9 mouse cellular contexts compared by ENCODE assay signal in the genomic region with DNA sequence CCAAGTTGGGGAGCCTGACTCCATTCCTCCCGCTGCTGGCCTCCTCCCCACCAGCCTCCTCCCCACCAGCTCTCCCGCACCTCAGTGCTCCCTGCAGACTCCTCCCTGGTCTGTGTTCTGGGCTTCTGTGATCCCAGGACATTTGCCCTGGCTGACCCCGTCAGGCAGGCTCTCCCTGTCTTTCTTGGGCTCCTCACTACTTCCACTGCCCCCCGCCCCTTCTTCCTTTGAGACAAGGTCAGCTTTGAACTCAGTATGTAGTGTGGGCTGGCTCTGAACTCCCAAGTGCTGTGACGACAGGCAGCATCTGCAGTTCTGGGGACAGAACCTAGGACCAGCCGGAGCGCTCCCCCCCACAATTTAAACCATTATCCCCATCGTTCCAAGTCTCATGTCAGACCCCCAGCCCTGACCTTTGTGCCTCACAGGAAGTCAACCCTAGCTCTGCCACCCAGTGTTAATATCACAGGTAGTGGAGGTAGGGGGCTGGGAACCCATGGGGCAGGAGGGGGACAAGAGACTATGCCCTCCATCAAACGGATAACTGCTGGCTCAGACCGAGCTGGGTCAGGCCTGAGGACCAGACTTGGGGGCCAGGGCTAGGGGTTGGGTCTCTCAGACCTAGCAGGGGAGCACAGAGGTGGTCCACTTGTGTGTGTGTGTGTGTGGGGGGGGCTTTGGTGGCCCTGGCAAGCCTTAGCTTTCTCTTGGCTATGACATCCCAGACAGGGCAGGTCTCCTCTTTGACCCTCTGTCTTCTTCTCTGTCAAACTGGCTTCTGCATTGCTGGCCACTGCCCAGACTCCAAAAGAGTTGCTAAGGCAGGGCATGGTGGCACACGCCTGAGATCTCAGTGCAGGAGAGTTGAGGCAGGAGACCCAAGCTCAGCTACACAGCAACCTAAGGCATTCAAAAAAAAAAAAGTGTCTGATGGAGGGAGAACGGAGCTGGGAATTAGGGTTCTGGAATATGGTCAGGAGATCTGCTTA. TPM values are rescaled to one million over a fixed set of nuclear protein-coding genes. Genes with fewer than 3 reads are reported as not detected.
DNase-seq lines count a peak whose midpoint lies in the region; ATAC-seq lines count a peak whose summit lies in the region.
"Had no signal": no experiment of that assay in that cellular context is flagged by ENCODE, and none has a peak within 500 bp of the region (broad histone marks: within the 10 kb centered on the region; RNA-seq: fewer than 3 reads in every experiment).

No protein-coding gene starts in this region.

- peaks cover 9% of the 10 kb centered on the region; the same call in 1 of the 2 replicates for H3K36me3 ChIP-seq in heart, embryonic 10.5 days
- peaks cover 7% of the 10 kb centered on the region; the same call in 1 of the 2 replicates for H3K36me3 ChIP-seq in heart, embryonic 15.5 days
- H3K36me3 ChIP-seq in liver, embryonic 11.5 days (ENCODE audit: control insufficient read depth, insufficient read depth, low read length) = no peaks in the 10 kb centered on the region

- H3K27me3 ChIP-seq in heart, embryonic 10.5 days (ENCODE audit: insufficient read depth, poor library complexity, severe bottlenecking) = peaks cover 49% of the 10 kb centered on the region
- H3K27me3 ChIP-seq in heart, embryonic 15.5 days = no peaks in the 10 kb centered on the region
- H3K27me3 ChIP-seq in liver, embryonic 11.5 days (replicated peaks; ENCODE audit: control insufficient read depth, insufficient read depth, low read length) = peaks cover 9% of the 10 kb centered on the region
- H3K27me3 ChIP-seq: Patski had no signal

- H3K27ac ChIP-seq in heart, embryonic 10.5 days = peak overlapping the region; percentile 86
- H3K27ac ChIP-seq in heart, embryonic 15.5 days = peak overlapping the region; percentile 48
- H3K27ac ChIP-seq in liver, embryonic 11.5 days (ENCODE audit: low read depth, low read length) = peak overlapping the region; percentile 32

- peaks cover 76% of the 10 kb centered on the region for H3K4me1 ChIP-seq in heart, embryonic 10.5 days
- peaks cover 85% of the 10 kb centered on the region for H3K4me1 ChIP-seq in heart, embryonic 15.5 days (replicated peaks)
- H3K4me1 ChIP-seq in liver, embryonic 11.5 days (replicated peaks; ENCODE audit: control insufficient read depth, insufficient read depth, low read length) = peaks cover 50% of the 10 kb centered on the region

- WGBS in heart, embryonic 10.5 days = 42% methylated on average over 12 of the region's 12 CpGs
- WGBS in heart, embryonic 15.5 days = 57% methylated on average over 12 of the region's 12 CpGs
- WGBS in liver, embryonic 11.5 days = 40% methylated on average over 12 of the region's 12 CpGs

- no peaks in the 10 kb centered on the region for H3K9me3 ChIP-seq in heart, embryonic 10.5 days
- no peaks in the 10 kb centered on the region for H3K9me3 ChIP-seq in heart, embryonic 15.5 days (replicated peaks)
- H3K9me3 ChIP-seq in liver, embryonic 11.5 days (ENCODE audit: control insufficient read depth, low read length) = no peaks in the 10 kb centered on the region

- peak overlapping the region; percentile 66 for H3K4me2 ChIP-seq in heart, embryonic 15.5 days
- H3K4me2 ChIP-seq in liver, embryonic 11.5 days = peak overlapping the region; percentile 82

- intact Hi-C loops in heart, postnatal 10 days (cut with DNase I) = no loop called here

- H3K9ac ChIP-seq in heart, embryonic 15.5 days = peak overlapping the region; percentile 41
- H3K9ac ChIP-seq in liver, embryonic 11.5 days (ENCODE audit: low read depth, low read length) = peak overlapping the region; percentile 57

- H3K4me3 ChIP-seq in heart, embryonic 10.5 days = peak overlapping the region; percentile 61
- peak overlapping the region; percentile 34 for H3K4me3 ChIP-seq in heart, embryonic 15.5 days
- peak overlapping the region; percentile 44 for H3K4me3 ChIP-seq in liver, embryonic 11.5 days (ENCODE audit: low read depth, low read length)

- no peak for DNase-seq in heart, embryonic 10.5 days (ENCODE audit: low spot score)
- DNase-seq in heart, postnatal 10 days = no peak
- DNase-seq in cerebellum, adult 9-11 months = peak; percentile 76
- DNase-seq in liver, embryonic 11.5 days (ENCODE audit: low spot score) = no peak
- DNase-seq in c-Kit-positive CD71-positive TER-119-positive erythroid progenitor cells, embryonic 14.5 days (ENCODE audit: low spot score) = no peak
- no peak for DNase-seq in urinary bladder, postnatal 10 days (ENCODE audit: low spot score)

- peak; percentile 7; the same call in 1 of the 2 replicates for ATAC-seq in heart, embryonic 15.5 days (replicated peaks; ENCODE audit: insufficient number of reproducible peaks, insufficient read depth, low FRiP score, low read depth)
- no peak for ATAC-seq in liver, embryonic 11.5 days (replicated peaks; ENCODE audit: low FRiP score)
- no peak for ATAC-seq in megakaryocyte-erythroid progenitor cell, adult 5-6 weeks (replicated peaks; ENCODE audit: low FRiP score, low TSS enrichment, poor library complexity, severe bottlenecking)
- ATAC-seq: Patski had no signal

RNA-seq across cellular contexts. Expression of gene Smim24, which starts 24.7 kb away (rescaled TPM):
- 3.4 and 4.0 TPM in 2 replicates for polyA plus RNA-seq in heart, embryonic 10.5 days (2016; fragmentation: Nextera tagmentation; extraction: Ambion mirVana)
- total RNA-seq in heart, postnatal 10 days (2021) = 1 to 10 TPM; 1.3 to 2.2 TPM
- polyA plus RNA-seq in heart, embryonic 15.5 days (2015; fragmentation: Nextera tagmentation; extraction: Ambion mirVana) = 3.9 and 4.1 TPM in 2 replicates
- 3.8 and 4.5 TPM in 2 replicates for polyA plus RNA-seq in liver, embryonic 11.5 days (2014; fragmentation: Nextera tagmentation; extraction: Ambion mirVana)
- 7.7 and 12.8 TPM in 2 replicates for total RNA-seq in megakaryocyte-erythroid progenitor cell, adult 5-6 weeks (2014; fragmentation: Nextera tagmentation)
- 7.4 and 7.5 TPM in 2 replicates for total RNA-seq in megakaryocyte-erythroid progenitor cell, adult 5-6 weeks (2017)

RNA-seq across cellular contexts. Expression of gene Gm48552, which starts 28.7 kb away (rescaled TPM):
- polyA plus RNA-seq in heart, embryonic 10.5 days (2016; fragmentation: Nextera tagmentation; extraction: Ambion mirVana) = 1.1 and 1.7 TPM in 2 replicates
- under 1 TPM; 0.77 to 0.98 TPM for total RNA-seq in heart, postnatal 10 days (2021)
- 0.84 and 0.91 TPM in 2 replicates for polyA plus RNA-seq in heart, embryonic 15.5 days (2015; fragmentation: Nextera tagmentation; extraction: Ambion mirVana)
- polyA plus RNA-seq in liver, embryonic 11.5 days (2014; fragmentation: Nextera tagmentation; extraction: Ambion mirVana) = 0.62 and 0.67 TPM in 2 replicates
- total RNA-seq in megakaryocyte-erythroid progenitor cell, adult 5-6 weeks (2014; fragmentation: Nextera tagmentation) = 4.0 TPM in 1 of 2 replicates, not detected in the other
- not detected in 2 replicates for total RNA-seq in megakaryocyte-erythroid progenitor cell, adult 5-6 weeks (2017)

RNA-seq across cellular contexts. Expression of gene Gm48551, which starts 33.3 kb away (rescaled TPM):
- 2.2 and 3.1 TPM in 2 replicates for polyA plus RNA-seq in heart, embryonic 10.5 days (2016; fragmentation: Nextera tagmentation; extraction: Ambion mirVana)
- total RNA-seq in heart, postnatal 10 days (2021) = under 1 TPM; 0.74 to 0.87 TPM
- 2.2 and 2.3 TPM in 2 replicates for polyA plus RNA-seq in heart, embryonic 15.5 days (2015; fragmentation: Nextera tagmentation; extraction: Ambion mirVana)
- polyA plus RNA-seq in liver, embryonic 11.5 days (2014; fragmentation: Nextera tagmentation; extraction: Ambion mirVana) = 1.3 and 1.9 TPM in 2 replicates
- 1.2 and 6.3 TPM in 2 replicates for total RNA-seq in megakaryocyte-erythroid progenitor cell, adult 5-6 weeks (2014; fragmentation: Nextera tagmentation)
- 0.11 and 2.6 TPM in 2 replicates for total RNA-seq in megakaryocyte-erythroid progenitor cell, adult 5-6 weeks (2017)

RNA-seq across cellular contexts. Expression of gene Dohh, which starts 33.3 kb away (rescaled TPM):
- 100 and 105 TPM in 2 replicates for polyA plus RNA-seq in heart, embryonic 10.5 days (2016; fragmentation: Nextera tagmentation; extraction: Ambion mirVana)
- 10 to 100 TPM; 53.2 to 57.5 TPM for total RNA-seq in heart, postnatal 10 days (2021)
- 65.2 and 79.9 TPM in 2 replicates for polyA plus RNA-seq in heart, embryonic 15.5 days (2015; fragmentation: Nextera tagmentation; extraction: Ambion mirVana)
- polyA plus RNA-seq in liver, embryonic 11.5 days (2014; fragmentation: Nextera tagmentation; extraction: Ambion mirVana) = 97.4 and 99.3 TPM in 2 replicates
- total RNA-seq in megakaryocyte-erythroid progenitor cell, adult 5-6 weeks (2014; fragmentation: Nextera tagmentation) = 12.3 and 31.4 TPM in 2 replicates
- total RNA-seq in megakaryocyte-erythroid progenitor cell, adult 5-6 weeks (2017) = 31.2 and 37.8 TPM in 2 replicates

RNA-seq across cellular contexts. Expression of gene Nfic, which starts 37.9 kb away (rescaled TPM):
- polyA plus RNA-seq in heart, embryonic 10.5 days (2016; fragmentation: Nextera tagmentation; extraction: Ambion mirVana) = 23.0 and 24.3 TPM in 2 replicates
- 100 to 1,000 TPM; 139 to 163 TPM for total RNA-seq in heart, postnatal 10 days (2021)
- polyA plus RNA-seq in heart, embryonic 15.5 days (2015; fragmentation: Nextera tagmentation; extraction: Ambion mirVana) = 60.9 and 71.2 TPM in 2 replicates
- 15.4 and 21.4 TPM in 2 replicates for polyA plus RNA-seq in liver, embryonic 11.5 days (2014; fragmentation: Nextera tagmentation; extraction: Ambion mirVana)
- 10.6 and 15.9 TPM in 2 replicates for total RNA-seq in megakaryocyte-erythroid progenitor cell, adult 5-6 weeks (2014; fragmentation: Nextera tagmentation)
- 3.0 and 3.4 TPM in 2 replicates for total RNA-seq in megakaryocyte-erythroid progenitor cell, adult 5-6 weeks (2017)

Comparison
In these comparisons a context has a peak if more than half of its experiments do, and no peak if none do; other contexts are left out.
1. H3K27ac ChIP-seq: peak in every context shown above with its lines; median percentile 86 in heart, embryonic 10.5 days; 48 in heart, embryonic 15.5 days; 32 in liver, embryonic 11.5 days.